Comparison of ENCODE assay signal across 17 mouse cellular contexts in genomic region chr12:47117504-47117903, GRCm38 (mm10).
DNase-seq lines count a peak whose midpoint lies in the region; ATAC-seq lines count a peak whose summit lies in the region.
"Had no signal": no experiment of that assay in that cellular context is flagged by ENCODE, and none has a peak within 500 bp of the region (broad histone marks: within the 10 kb centered on the region; RNA-seq: fewer than 3 reads in every experiment).

No protein-coding gene starts in this region.

- no peaks in the 10 kb centered on the region for H3K4me1 ChIP-seq in heart, embryonic 12.5 days (replicated peaks)
- no peaks in the 10 kb centered on the region for H3K4me1 ChIP-seq in lung, embryonic 16.5 days (replicated peaks; ENCODE audit: control insufficient read depth, insufficient read depth, low read length)
- H3K4me1 ChIP-seq: embryonic facial prominence, embryonic 12.5 days; liver, embryonic 15.5 days; neural tube, embryonic 12.5 days; stomach, embryonic 15.5 days had no signal

- no peak overlapping the region for H3K27ac ChIP-seq in heart, embryonic 12.5 days (ENCODE audit: poor library complexity, severe bottlenecking)
- H3K27ac ChIP-seq in lung, embryonic 16.5 days (ENCODE audit: low read length), result no peak overlapping the region
- H3K27ac ChIP-seq: embryonic facial prominence, embryonic 12.5 days; liver, embryonic 15.5 days; midbrain, embryonic 13.5 days; neural tube, embryonic 12.5 days; stomach, embryonic 15.5 days had no signal

- H3K4me3 ChIP-seq in heart, embryonic 12.5 days, result no peak overlapping the region
- no peak overlapping the region for H3K4me3 ChIP-seq in lung, embryonic 16.5 days (ENCODE audit: low read length)
- H3K4me3 ChIP-seq: embryonic facial prominence, embryonic 12.5 days; liver, embryonic 15.5 days; midbrain, embryonic 13.5 days; neural tube, embryonic 12.5 days; stomach, embryonic 15.5 days had no signal

- no peak for ATAC-seq in heart, embryonic 12.5 days (ENCODE audit: insufficient number of reproducible peaks, low FRiP score)
- peak; percentile 71 for ATAC-seq in lung, embryonic 16.5 days (ENCODE audit: low read depth)
- ATAC-seq: midbrain, embryonic 13.5 days had no signal

- H3K4me2 ChIP-seq in heart, embryonic 12.5 days, result no peak overlapping the region
- H3K4me2 ChIP-seq in lung, embryonic 16.5 days (ENCODE audit: low read depth, low read length), result no peak overlapping the region
- H3K4me2 ChIP-seq: embryonic facial prominence, embryonic 12.5 days; liver, embryonic 15.5 days; midbrain, embryonic 13.5 days; neural tube, embryonic 12.5 days; stomach, embryonic 15.5 days had no signal

- no peaks in the 10 kb centered on the region for H3K36me3 ChIP-seq in heart, embryonic 12.5 days
- no peaks in the 10 kb centered on the region for H3K36me3 ChIP-seq in lung, embryonic 16.5 days (ENCODE audit: control insufficient read depth, insufficient read depth, low read length)
- H3K36me3 ChIP-seq: embryonic facial prominence, embryonic 12.5 days; liver, embryonic 15.5 days; midbrain, embryonic 13.5 days; neural tube, embryonic 12.5 days; stomach, embryonic 15.5 days had no signal

- no peaks in the 10 kb centered on the region for H3K27me3 ChIP-seq in heart, embryonic 12.5 days (replicated peaks)
- H3K27me3 ChIP-seq in lung, embryonic 16.5 days (ENCODE audit: control insufficient read depth, insufficient read depth, low read depth, low read length), result no peaks in the 10 kb centered on the region
- H3K27me3 ChIP-seq: CH12.LX; embryonic facial prominence, embryonic 12.5 days; liver, embryonic 15.5 days; midbrain, embryonic 13.5 days; neural tube, embryonic 12.5 days; stomach, embryonic 15.5 days had no signal

- 44% methylated on average over 3 of the region's 3 CpGs for WGBS in heart, embryonic 12.5 days
- 40% methylated on average over 3 of the region's 3 CpGs for WGBS in lung, embryonic 16.5 days

- peak; percentile 56 for DNase-seq in heart, adult 8-10 months (ENCODE audit: low spot score)
- peak; percentile 97 for DNase-seq in 3T3-L1 (ENCODE audit: low read depth, low spot score)
- peak; percentile 33 for DNase-seq in brain, adult 2 months (ENCODE audit: low read depth, low spot score)
- DNase-seq in adrenal gland, postnatal 14 days, result no peak
- DNase-seq in adrenal gland, adult 2 months, result no peak
- DNase-seq in adrenal gland, adult 8-10 months, result no peak
- DNase-seq: cerebellum, adult 2 months; kidney, postnatal 25 days; thymus, postnatal 36 days had no signal

- H3K9ac ChIP-seq in heart, embryonic 12.5 days, result no peak overlapping the region
- no peak overlapping the region for H3K9ac ChIP-seq in lung, embryonic 16.5 days (ENCODE audit: low read length)
- H3K9ac ChIP-seq: embryonic facial prominence, embryonic 12.5 days; liver, embryonic 15.5 days; midbrain, embryonic 13.5 days; neural tube, embryonic 12.5 days; stomach, embryonic 15.5 days had no signal

- H3K9me3 ChIP-seq in heart, embryonic 12.5 days (replicated peaks), result no peaks in the 10 kb centered on the region
- no peaks in the 10 kb centered on the region for H3K9me3 ChIP-seq in lung, embryonic 16.5 days (ENCODE audit: control insufficient read depth, low read length)
- H3K9me3 ChIP-seq: embryonic facial prominence, embryonic 12.5 days; liver, embryonic 15.5 days; midbrain, embryonic 13.5 days; neural tube, embryonic 12.5 days; stomach, embryonic 15.5 days had no signal

Comparison
In these comparisons a context has a peak if more than half of its experiments do, and no peak if none do; other contexts are left out.
1. DNase-seq: peak in heart, adult 8-10 months (single experiment), 3T3-L1 (single experiment) and brain, adult 2 months (single experiment); none in adrenal gland, postnatal 14 days (single experiment), adrenal gland, adult 2 months (single experiment) and adrenal gland, adult 8-10 months (single experiment).